Comparison of ENCODE assay signal across 8 mouse cellular contexts in genomic region chr8:104509061-104510006, GRCm38 (mm10). TPM values are rescaled to one million over a fixed set of nuclear protein-coding genes. Genes with fewer than 3 reads are reported as not detected.
DNase-seq lines count a peak whose midpoint lies in the region; ATAC-seq and TF ChIP-seq lines count a peak whose summit lies in the region.

TSS of gene Terb1 (minus strand) at chr8:104509910.

- TF ChIP-seq CTCF in hindbrain, postnatal 0 days (IDR thresholded peaks at IDR 0.05; ENCODE audit: low read depth): peak; percentile 38

- no peaks in the 10 kb centered on the region for H3K9me3 ChIP-seq in hindbrain, postnatal 0 days (ENCODE audit: low read length)

- peaks cover 3% of the 10 kb centered on the region; the same call in 1 of the 2 replicates for H3K4me1 ChIP-seq in hindbrain, postnatal 0 days (ENCODE audit: insufficient read depth, low read length)

- intact Hi-C loops in left cerebral cortex, postnatal 4 days (cut with DNase I): no loop called here

- peak within 1 kb of the TSS; percentile 98 for H3K4me2 ChIP-seq in hindbrain, postnatal 0 days (ENCODE audit: low read depth, low read length)

- 2% methylated on average over 64 of the region's 64 CpGs for WGBS in hindbrain, postnatal 0 days

- peak within 1 kb of the TSS; percentile 66 for H3K9ac ChIP-seq in hindbrain, postnatal 0 days (replicated peaks; ENCODE audit: low read length)

- peak; percentile 85 for ATAC-seq in activated CD4-positive, CD25-positive, alpha-beta regulatory T cell, adult 4 months
- peak; percentile 90 for ATAC-seq in hindbrain, postnatal 0 days
- ATAC-seq in megakaryocyte-erythroid progenitor cell, adult 5-6 weeks (replicated peaks; ENCODE audit: low FRiP score, low TSS enrichment, poor library complexity, severe bottlenecking): peak; percentile 69

- peak within 1 kb of the TSS; percentile 51; the same call in 1 of the 2 replicates for H3K27ac ChIP-seq in hindbrain, postnatal 0 days

- H3K36me3 ChIP-seq in hindbrain, postnatal 0 days (ENCODE audit: insufficient read depth, low read length): peaks cover 8% of the 10 kb centered on the region; the same call in 1 of the 2 replicates

- no peaks in the 10 kb centered on the region for H3K27me3 ChIP-seq in hindbrain, postnatal 0 days (ENCODE audit: insufficient read depth, low read length)

- peak within 1 kb of the TSS; percentile 56 for H3K4me3 ChIP-seq in hindbrain, postnatal 0 days (ENCODE audit: low read length)

- peak; percentile 63 for DNase-seq in cerebellum, postnatal 14 days
- peak; percentile 7 to 17 for DNase-seq in frontal cortex, postnatal 14 days (ENCODE audit: low spot score in 2 of 2)
- peak; percentile 62 for DNase-seq in hindbrain, postnatal 0 days (ENCODE audit: low spot score)
- DNase-seq in left cerebral cortex, postnatal 4 days: peak; percentile 47
- peak; percentile 48 for DNase-seq in right cerebral cortex, postnatal 25 days
- DNase-seq in urinary bladder, postnatal 36 days (ENCODE audit: low spot score in 2 of 2): peak; percentile 9 to 24

RNA-seq across cellular contexts. Expression of gene Terb1, which starts in this region (rescaled TPM):
- polyA plus RNA-seq in activated CD4-positive, CD25-positive, alpha-beta regulatory T cell, adult 4 months (2017; shearing (Covaris generic)): under 1 TPM in 1 of 2 experiments, not detected in 1; 0.16 TPM
- total RNA-seq in hindbrain, postnatal 0 days (2014; rRNA removed): 0.32 and 0.84 TPM in 2 replicates
- 0.60 and 0.83 TPM in 2 replicates for polyA plus RNA-seq in hindbrain, postnatal 0 days (2015; fragmentation: Nextera tagmentation; extraction: Ambion mirVana)
- under 1 TPM; 0.74 to 0.94 TPM for total RNA-seq in left cerebral cortex, postnatal 4 days (2021)
- not detected in 2 replicates for total RNA-seq in megakaryocyte-erythroid progenitor cell, adult 5-6 weeks (2014; fragmentation: Nextera tagmentation)
- total RNA-seq in megakaryocyte-erythroid progenitor cell, adult 5-6 weeks (2017): not detected in 2 replicates

Comparison
In these comparisons a context has a peak if more than half of its experiments do, and no peak if none do; other contexts are left out.
1. Peak in every context shown above with its lines: DNase-seq, ATAC-seq, H3K4me3 ChIP-seq and H3K27ac ChIP-seq.
2. Peak in ATAC-seq in activated CD4-positive, CD25-positive, alpha-beta regulatory T cell, adult 4 months; RNA of the gene not detected or under 1 TPM.
3. Peak in DNase-seq, ATAC-seq, H3K4me3 ChIP-seq, H3K27ac ChIP-seq, H3K9ac ChIP-seq and H3K4me2 ChIP-seq in hindbrain, postnatal 0 days; RNA of the gene not detected or under 1 TPM.
4. Peak in DNase-seq in left cerebral cortex, postnatal 4 days; RNA of the gene not detected or under 1 TPM.
5. Peak in ATAC-seq in megakaryocyte-erythroid progenitor cell, adult 5-6 weeks; RNA of the gene not detected or under 1 TPM.
6. DNase-seq: peak in every context shown above with its lines; median percentile 63 in cerebellum, postnatal 14 days; 62 in hindbrain, postnatal 0 days; 48 in right cerebral cortex, postnatal 25 days; 47 in left cerebral cortex, postnatal 4 days; 16 in urinary bladder, postnatal 36 days; 12 in frontal cortex, postnatal 14 days.